Mouse (Mus musculus) monocyte, adult 59 days (primary cell): ENCODE results near the gene Lcn2. TPM values are rescaled to one million over a fixed set of nuclear protein-coding genes. Genes with fewer than 3 reads are reported as not detected.

ENCODE experiments used
- total RNA-seq, 2 experiments: library from RNA; stranded (reverse); gene quantifications; one replicate each; pipeline ENCODE4 v1.2.4; 2023

Gene Lcn2
- total RNA-seq: 1 to 10 TPM; 1.8 to 3.3 TPM

GRCm38 (mm10) chr2:32387706-32388490, at the start of gene Lcn2:
TSS of gene Lcn2 (minus strand) at chr2:32388252.

GRCm38 (mm10) chr2:32395484-32395945, 7.5 kb upstream of the Lcn2 start, which contains the start of gene Ptges2:
TSS of gene Ptges2 (plus strand) at chr2:32395896.

DNA sequence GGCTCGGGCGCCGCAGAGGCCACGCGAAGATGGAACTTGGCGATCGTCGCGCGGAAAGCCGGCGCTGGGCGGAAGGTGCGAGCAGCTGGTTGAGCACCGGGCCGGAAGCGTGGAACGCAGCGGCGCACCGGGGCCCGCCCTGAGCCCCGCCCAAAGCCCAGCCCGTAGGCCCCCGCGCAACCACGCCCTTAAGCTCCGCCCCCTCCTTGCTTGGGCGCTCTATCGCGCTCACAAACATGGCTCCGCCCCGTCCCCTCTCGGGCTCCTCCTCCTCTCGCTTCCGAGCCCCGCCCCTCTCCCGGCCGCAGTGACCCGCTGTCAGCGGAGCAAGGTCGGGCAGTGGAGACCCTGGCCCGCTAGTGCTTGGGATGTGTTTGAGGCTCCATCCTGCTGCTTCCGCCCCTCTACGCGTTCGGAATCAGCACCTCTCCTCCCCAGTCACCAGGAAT, 6.3 kb downstream of the Lcn2 start, which contains the start of gene 1110008P14Rik:
Gene 1110008P14Rik (minus strand): TSS at position 164 of the 449 bp plus-strand sequence.

GRCm38 (mm10) chr2:32353007-32353542, 35.0 kb downstream of the Lcn2 start, which contains the start of gene Dnm1:
TSS of gene Dnm1 (minus strand) at chr2:32353338.

GRCm38 (mm10) chr2:32352151-32353006, 35.7 kb downstream of the Lcn2 start, which contains the start of gene Ciz1:
TSS of gene Ciz1 (plus strand) at chr2:32352327.

Other genes with a start within 250 kb of the Lcn2 start
- gene Prrc2b, start 237.2 kb downstream of the Lcn2 start, total RNA-seq: 10 to 100 TPM; 51.4 to 53.6 TPM
- 10 to 100 TPM; 12.7 to 14.4 TPM for gene Pomt1, start 151.7 kb downstream of the Lcn2 start, total RNA-seq
- gene Uck1, start 128.1 kb downstream of the Lcn2 start, total RNA-seq: 10 to 100 TPM; 44.1 to 49.4 TPM
- gene Golga2, start 100.9 kb downstream of the Lcn2 start, total RNA-seq: 10 to 100 TPM; 47.1 to 53.2 TPM
- gene Swi5, start 100.2 kb downstream of the Lcn2 start, total RNA-seq: 10 to 100 TPM; 72.0 to 75.6 TPM
- 100 to 1,000 TPM in 1 of 2 experiments, 10 to 100 TPM in 1; 97.5 to 110 TPM for gene Ciz1, start 35.9 kb downstream of the Lcn2 start, total RNA-seq
- under 1 TPM; 0.55 to 0.79 TPM for gene Dnm1, start 34.9 kb downstream of the Lcn2 start, total RNA-seq
- 10 to 100 TPM; 17.3 to 23.5 TPM for gene 1110008P14Rik, start 6.3 kb downstream of the Lcn2 start, total RNA-seq
- 1 to 10 TPM; 7.3 to 9.8 TPM for gene Ptges2, start 7.6 kb upstream of the Lcn2 start, total RNA-seq
- 1 to 10 TPM; 6.8 to 9.2 TPM for gene Naif1, start 62.2 kb upstream of the Lcn2 start, total RNA-seq
- gene Slc25a25, start 63.2 kb upstream of the Lcn2 start, total RNA-seq: 10 to 100 TPM; 34.8 to 35.2 TPM
- gene Fam102a, start 147.1 kb upstream of the Lcn2 start, total RNA-seq: 10 to 100 TPM; 18.9 to 19.9 TPM
- 10 to 100 TPM; 57.0 to 70.0 TPM for gene Dpm2, start 182.6 kb upstream of the Lcn2 start, total RNA-seq
- under 1 TPM in 1 of 2 experiments, not detected in 1; 0.45 TPM for gene Pip5kl1, start 186.5 kb upstream of the Lcn2 start, total RNA-seq
- gene 9430097D07Rik, start 187.4 kb upstream of the Lcn2 start, total RNA-seq: not detected
- 10 to 100 TPM; 44.7 to 45.7 TPM for gene St6galnac4, start 198.8 kb upstream of the Lcn2 start, total RNA-seq
- gene St6galnac6, start 211.5 kb upstream of the Lcn2 start, total RNA-seq: 10 to 100 TPM; 40.6 to 40.8 TPM
- under 1 TPM; 0.43 to 0.45 TPM for gene Ak1, start 233.5 kb upstream of the Lcn2 start, total RNA-seq